Mouse (Mus musculus): ENCODE measurements around the gene Ecd.

Gene Ecd

GRCm38 (mm10) chr14:20347991-20348541 is at the start of gene Ecd, which contains the start of gene Fam149b:
Ecd (minus strand) TSS chr14:20348121.
Fam149b (plus strand) TSS chr14:20348162.
- peak; percentile 96 for DNase-seq

- no peak for DNase-seq
Observed at GRCm38 (mm10) chr14:20397220-20397619, 49.3 kb upstream of the Ecd start.

- DNase-seq: peak; percentile 95 to 98
Observed at GRCm38 (mm10) chr14:20393205-20393913, 45.4 kb upstream of the Ecd start, which contains the start of gene Mrps16. Mrps16 (minus strand) TSS chr14:20393634.

DNA sequence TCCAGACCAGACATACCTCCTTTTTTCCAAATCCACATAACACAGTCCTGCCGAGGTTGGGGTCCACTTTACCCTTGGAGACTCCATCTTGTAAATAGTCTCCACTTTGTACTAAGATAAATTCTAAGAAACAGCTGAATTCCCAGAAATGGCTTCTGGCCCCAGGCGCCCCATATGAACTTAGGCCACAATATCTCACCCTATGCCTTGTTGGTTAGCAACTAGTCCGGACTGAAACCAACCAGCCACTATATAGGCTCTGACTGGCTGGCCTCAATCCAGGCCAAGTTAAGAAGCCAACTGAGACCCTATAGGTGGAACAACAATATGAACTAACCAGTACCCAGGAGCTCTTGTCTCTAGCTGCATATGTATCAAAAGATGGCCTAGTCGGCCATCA is 44.4 kb upstream of the Ecd start:
- DNase-seq: peak; percentile 20 to 30

DNA sequence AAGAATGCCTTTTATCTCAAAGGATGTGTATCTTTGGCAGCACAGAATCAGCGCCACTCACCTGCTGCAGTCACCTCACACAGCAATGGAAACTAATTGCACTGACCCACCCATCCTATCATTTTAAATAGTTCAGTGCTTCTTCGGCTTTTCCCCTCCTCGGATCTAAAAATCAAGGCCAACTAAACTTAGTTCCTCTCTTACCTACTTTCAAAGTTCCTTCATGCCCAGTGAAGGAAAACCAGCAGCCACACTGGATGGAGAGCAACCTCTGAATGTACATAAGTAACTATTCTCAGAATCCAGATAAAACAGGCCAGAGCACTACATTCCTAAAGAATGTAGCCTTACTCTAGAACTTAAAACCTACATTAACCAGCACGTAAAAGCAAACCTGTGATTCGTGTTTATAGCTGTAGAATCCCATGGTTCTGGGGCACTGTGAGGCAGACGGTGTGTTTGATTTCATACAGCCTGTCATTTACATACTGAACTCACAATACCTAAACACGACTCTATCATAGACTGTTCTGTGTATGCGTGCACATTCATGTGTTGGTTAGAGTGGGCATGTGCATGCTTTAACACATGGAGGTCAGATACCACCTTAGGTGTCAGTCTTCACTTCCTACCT is 41.6 kb upstream of the Ecd start:
- DNase-seq: no peak

GRCm38 (mm10) chr14:20388441-20389129 is 40.7 kb upstream of the Ecd start, which contains the start of gene Dnajc9:
Dnajc9 (minus strand) TSS chr14:20388910.
- peak; percentile 97 to 98 for DNase-seq

DNA sequence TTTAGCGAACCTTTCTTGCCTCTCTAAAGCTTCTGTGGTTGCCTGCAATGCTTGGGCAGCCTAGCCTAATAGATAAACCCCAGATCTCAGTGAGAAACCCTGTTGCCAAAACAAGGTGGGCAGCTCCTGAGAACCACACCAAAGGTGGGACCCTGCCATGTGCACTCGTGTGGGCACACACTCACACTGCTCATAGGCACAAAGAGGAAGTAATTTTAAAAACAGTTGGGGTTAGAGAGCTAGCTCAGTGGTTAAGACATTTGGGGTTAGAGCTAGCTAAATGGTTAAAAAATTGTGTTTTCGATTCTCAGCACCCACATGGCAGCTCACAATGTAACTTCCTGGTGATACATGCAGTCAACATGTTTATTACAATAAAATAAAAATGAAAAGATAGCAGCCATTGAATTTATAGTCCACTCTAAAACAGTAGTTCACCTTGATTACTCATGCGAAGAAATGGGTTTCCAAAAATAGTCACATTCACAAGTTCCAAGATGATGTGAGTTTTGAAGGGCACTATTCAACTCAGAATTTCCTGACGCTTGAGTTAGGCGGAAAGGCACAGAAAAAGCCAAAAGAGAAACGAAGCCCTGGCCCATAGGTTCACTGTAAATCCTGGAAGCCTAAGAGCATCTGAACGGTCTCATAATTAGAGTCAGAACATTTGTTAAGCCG is 32.0 kb upstream of the Ecd start:
- no peak for DNase-seq

DNA sequence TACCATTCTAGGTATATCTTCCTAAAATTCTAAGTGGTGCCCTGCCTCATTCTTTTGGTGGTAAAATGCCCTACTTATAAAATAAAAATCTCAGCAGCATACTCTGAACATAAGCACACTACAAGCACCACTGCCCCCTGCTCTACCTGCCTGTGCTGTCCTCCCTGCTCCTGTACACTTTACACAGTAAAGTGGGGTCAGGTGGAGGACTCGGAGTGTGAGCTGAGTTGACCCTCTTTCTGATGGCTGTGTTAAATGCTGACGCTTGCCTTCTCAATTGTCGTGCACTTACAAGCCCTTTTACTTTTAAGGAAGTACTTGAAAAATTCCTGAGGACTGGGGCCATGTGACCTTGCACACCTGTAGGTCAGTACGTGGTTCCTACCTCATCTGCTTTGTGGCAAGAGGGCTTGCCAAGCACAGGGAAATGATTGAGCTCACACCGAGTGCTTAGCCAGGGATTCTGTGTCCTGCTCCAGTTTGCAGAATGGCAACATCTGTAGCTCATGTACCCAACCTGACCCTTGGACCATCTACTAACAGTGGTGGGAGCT is 31.2 kb upstream of the Ecd start:
- no peak for DNase-seq

GRCm38 (mm10) chr14:20378313-20379061 is 30.6 kb upstream of the Ecd start:
- peak; percentile 57 to 68 for DNase-seq

GRCm38 (mm10) chr14:20377112-20377521 is 29.2 kb upstream of the Ecd start:
- DNase-seq: peak in 1 of 2 experiments; percentile 27

- no peak for DNase-seq
Observed at GRCm38 (mm10) chr14:20371854-20372253, 23.9 kb upstream of the Ecd start.

DNA sequence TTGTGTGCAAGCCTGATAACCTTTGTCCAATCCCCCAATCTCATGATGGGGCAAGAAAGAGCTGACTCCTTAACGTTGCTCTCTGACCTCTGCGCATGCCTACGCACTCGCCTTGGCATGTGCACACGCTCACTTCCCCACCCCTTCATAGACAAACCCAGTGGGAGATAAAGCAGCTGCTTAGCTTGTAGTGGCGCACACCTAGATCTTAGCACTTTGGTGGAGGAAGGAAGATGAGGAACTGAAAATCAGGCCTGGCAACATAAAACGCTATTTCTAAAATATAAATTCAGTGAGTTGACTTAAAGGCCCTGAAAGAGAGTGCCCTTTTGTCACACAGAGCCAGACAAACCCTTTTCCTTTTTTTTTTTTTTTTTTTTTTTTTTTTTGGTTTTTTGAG is 22.9 kb upstream of the Ecd start:
- no peak for DNase-seq

GRCm38 (mm10) chr14:20368271-20368670 is 20.4 kb upstream of the Ecd start:
- DNase-seq: no peak

DNA sequence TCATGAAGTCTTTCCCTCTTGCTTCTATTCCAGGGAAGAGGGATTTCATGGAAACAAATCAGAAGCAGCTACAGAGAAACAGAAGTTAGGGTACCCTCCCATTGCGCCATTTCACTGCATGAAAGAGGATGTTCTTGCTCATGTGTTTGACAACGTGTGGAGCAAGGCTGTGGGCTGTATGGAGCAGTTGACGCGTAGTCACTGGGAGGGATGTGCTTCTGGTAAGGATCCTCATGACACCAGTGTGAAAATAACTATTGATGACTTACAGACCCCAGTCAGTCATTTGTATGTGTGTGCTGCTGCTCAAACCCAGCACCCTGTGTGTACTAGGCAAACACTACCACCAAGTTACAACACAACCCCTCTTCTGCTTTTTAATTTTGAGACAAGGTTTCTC is 15.3 kb upstream of the Ecd start:
- no peak for DNase-seq

GRCm38 (mm10) chr14:20347441-20347990 is 405 bp downstream of the Ecd start:
- no peak for DNase-seq

GRCm38 (mm10) chr14:20345885-20346284 is 2.0 kb downstream of the Ecd start:
- DNase-seq: peak in 1 of 2 experiments; percentile 5

GRCm38 (mm10) chr14:20340866-20341265 is 7.1 kb downstream of the Ecd start:
- no peak for DNase-seq

- peak; percentile 27 to 31 for DNase-seq
Observed at GRCm38 (mm10) chr14:20340149-20340548, 7.8 kb downstream of the Ecd start.

DNA sequence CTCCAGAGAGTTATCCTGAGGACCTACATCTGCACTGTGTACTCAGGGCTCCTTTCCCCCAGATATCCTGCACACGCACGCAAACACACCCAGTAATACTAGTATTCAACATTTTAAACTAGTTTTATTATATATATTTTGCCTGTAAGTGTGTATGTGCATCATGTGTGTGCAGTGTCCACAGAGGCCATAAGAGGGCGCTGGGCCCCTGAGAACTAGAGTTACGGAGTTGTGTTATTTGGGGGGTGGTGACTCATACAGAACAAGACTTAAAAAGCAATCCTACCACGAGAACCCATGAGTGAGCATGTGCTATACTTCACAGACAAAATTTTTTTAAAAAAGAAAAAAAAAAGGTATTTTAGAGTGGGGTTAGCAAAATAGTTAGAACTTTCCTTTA is 8.5 kb downstream of the Ecd start:
- no peak for DNase-seq

GRCm38 (mm10) chr14:20331316-20331715 is 16.6 kb downstream of the Ecd start:
- DNase-seq: no peak

DNA sequence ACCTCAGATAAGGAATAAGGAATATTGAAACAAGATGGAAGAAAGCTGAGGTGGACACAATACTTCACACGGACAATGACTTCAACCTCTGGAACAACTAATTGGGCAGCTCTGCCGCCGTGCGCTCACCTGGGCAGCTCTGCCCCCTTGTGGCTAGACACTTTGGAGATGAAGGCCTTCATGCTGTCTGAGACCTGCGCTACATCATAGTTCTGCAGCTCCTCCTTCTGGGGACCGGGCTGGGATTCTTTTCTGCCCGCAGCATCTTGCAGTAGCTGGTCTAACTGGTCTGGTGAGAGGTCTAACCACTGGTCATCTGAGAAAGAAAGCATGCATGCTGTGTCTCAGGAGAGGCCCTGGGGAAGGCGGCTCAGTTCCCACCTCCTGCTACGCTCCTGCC is 19.4 kb downstream of the Ecd start:
- DNase-seq: peak in 1 of 2 experiments; percentile 19
